Mouse (Mus musculus) limb, embryonic 12.5 days (tissue): Measurements from ENCODE around the gene Ly6c2. TPM values are rescaled to one million over a fixed set of nuclear protein-coding genes. Genes with fewer than 3 reads are reported as not detected.
"Not testable (repeated sequence)": the region's sequence is repeated elsewhere in the genome, so short reads cannot be mapped to it uniquely, and the experiment has no call there.

Experiments used
- ATAC-seq: fragments of 200-750 bp; cut with Nextera tagmentation; 2 replicates; pipeline ENCODE4 v1.8.0; 2017; ENCODE audit warnings: low read depth, moderate TSS enrichment; ENCODE audit not compliant: insufficient number of reproducible peaks, insufficient read depth, low FRiP score, low TSS enrichment
- H3K27ac ChIP-seq: fragments of 300-500 bp; sonication (generic); 2 replicates; pipeline ENCODE4 v1.5.1; 2016; ENCODE audit warnings: mild to moderate bottlenecking, moderate library complexity
- H3K27me3 ChIP-seq: fragments of 300-500 bp; sonication (generic); 2 replicates; pipeline ENCODE4 v1.6.1; 2016; ENCODE audit warnings: mild to moderate bottlenecking, moderate library complexity
- H3K36me3 ChIP-seq: fragments of 300-500 bp; sonication (generic); 2 replicates; pipeline ENCODE4 v1.6.1; 2016; ENCODE audit warnings: mild to moderate bottlenecking, moderate library complexity
- H3K4me1 ChIP-seq: fragments of 300-500 bp; sonication (generic); replicated peaks from 2 replicates; pipeline ENCODE4 v1.6.1; 2016
- H3K4me2 ChIP-seq: fragments of 300-500 bp; sonication (generic); 2 replicates; pipeline ENCODE4 v1.6.1; 2016; ENCODE audit warnings: mild to moderate bottlenecking, moderate library complexity
- H3K4me3 ChIP-seq: fragments of 300-500 bp; sonication (generic); replicated peaks from 2 replicates; pipeline ENCODE4 v1.5.1; 2016; ENCODE audit warnings: mild to moderate bottlenecking
- H3K9ac ChIP-seq: fragments of 300-500 bp; sonication (generic); replicated peaks from 2 replicates; pipeline ENCODE4 v1.6.1; 2016; ENCODE audit warnings: mild to moderate bottlenecking, moderate library complexity
- H3K9me3 ChIP-seq: fragments of 300-500 bp; sonication (generic); 2 replicates; pipeline ENCODE4 v1.6.1; 2016; ENCODE audit warnings: mild to moderate bottlenecking, moderate library complexity
- WGBS: fragments of 180-500 bp; shearing (Covaris S2); methylation state at CpG from one replicate; pipeline ENCODE4 v1.1.7; 2016; 5-methylcytosine and 5-hydroxymethylcytosine counted together
- polyA plus RNA-seq: library from polyadenylated mRNA; unstranded; fragments of >200 nt; fragmentation: Nextera tagmentation; extraction: Ambion mirVana; gene quantifications from 2 replicates; pipeline ENCODE4 v1.2.1, GENCODE M21; 2016

Gene Ly6c2
- polyA plus RNA-seq, result not detected in 2 replicates

GRCm38 (mm10) chr15:75111861-75112630 is at the start of gene Ly6c2:
Ly6c2 (minus strand) TSS chr15:75111970.
- not testable (repeated sequence) for H3K36me3 ChIP-seq, H3K27me3 ChIP-seq, H3K9me3 ChIP-seq, H3K4me1 ChIP-seq, H3K4me2 ChIP-seq, H3K4me3 ChIP-seq, ATAC-seq, H3K9ac ChIP-seq, H3K27ac ChIP-seq
- WGBS, result 80% methylated on average over 1 of the region's 1 CpGs

- Histone ChIP-seq H3K4me2 (no peak overlapping the region), H3K9ac (no peak overlapping the region), H3K27me3 (no peaks in the 10 kb centered on the region), H3K4me3 (no peak overlapping the region), H3K27ac (no peak overlapping the region), H3K9me3 (0 out of 2 replicates have a peak, but pooled peaks cover 9% of the 10 kb centered on the region), H3K4me1 (no peaks in the 10 kb centered on the region), H3K36me3 (no peaks in the 10 kb centered on the region)
- WGBS, result 58% methylated on average over 1 of the region's 1 CpGs
- ATAC-seq, result no peak
Observed at GRCm38 (mm10) chr15:75157646-75158045, 45.9 kb upstream of the Ly6c2 start.

- 0 out of 2 replicates have a peak, but pooled peaks cover 5% of the 10 kb centered on the region for H3K9me3 ChIP-seq
- no peaks in the 10 kb centered on the region for H3K36me3 ChIP-seq
- ATAC-seq, result no peak
- H3K27ac ChIP-seq, result no peak within 1 kb of the TSS
- no peak within 1 kb of the TSS for H3K4me3 ChIP-seq
- no peak within 1 kb of the TSS for H3K9ac ChIP-seq
- no peaks in the 10 kb centered on the region for H3K4me1 ChIP-seq
- no peak within 1 kb of the TSS for H3K4me2 ChIP-seq
- no peaks in the 10 kb centered on the region for H3K27me3 ChIP-seq
- WGBS, result 90% methylated on average over 1 of the region's 1 CpGs
Observed at GRCm38 (mm10) chr15:75154940-75155339, 43.2 kb upstream of the Ly6c2 start, which contains the start of gene Ly6g. Ly6g (plus strand) TSS chr15:75155240.

- H3K4me2 ChIP-seq, result no peak overlapping the region
- no peaks in the 10 kb centered on the region for H3K4me1 ChIP-seq
- H3K9ac ChIP-seq, result no peak overlapping the region
- no peaks in the 10 kb centered on the region for H3K36me3 ChIP-seq
- H3K27ac ChIP-seq, result no peak overlapping the region
- H3K4me3 ChIP-seq, result no peak overlapping the region
- H3K27me3 ChIP-seq, result no peaks in the 10 kb centered on the region
- no peak for ATAC-seq
- no peaks in the 10 kb centered on the region for H3K9me3 ChIP-seq
Observed at GRCm38 (mm10) chr15:75153087-75153486, 41.3 kb upstream of the Ly6c2 start.

- no peak overlapping the region for H3K27ac ChIP-seq
- H3K4me2 ChIP-seq, result no peak overlapping the region
- H3K9me3 ChIP-seq, result no peaks in the 10 kb centered on the region
- H3K9ac ChIP-seq, result no peak overlapping the region
- H3K4me1 ChIP-seq, result no peaks in the 10 kb centered on the region
- no peak for ATAC-seq
- 63% methylated on average over 3 of the region's 3 CpGs for WGBS
- no peaks in the 10 kb centered on the region for H3K36me3 ChIP-seq
- H3K27me3 ChIP-seq, result no peaks in the 10 kb centered on the region
- H3K4me3 ChIP-seq, result no peak overlapping the region
Observed at GRCm38 (mm10) chr15:75143735-75144134, 32.0 kb upstream of the Ly6c2 start.

- not testable (repeated sequence) for ATAC-seq, H3K27ac ChIP-seq, H3K4me2 ChIP-seq, H3K36me3 ChIP-seq, H3K27me3 ChIP-seq, H3K4me1 ChIP-seq, H3K9me3 ChIP-seq, H3K4me3 ChIP-seq, H3K9ac ChIP-seq
- WGBS, result 43% methylated on average over 6 of the region's 6 CpGs
Observed at GRCm38 (mm10) chr15:75141812-75142360, 30.1 kb upstream of the Ly6c2 start.

- H3K4me1 ChIP-seq, H3K4me3 ChIP-seq, H3K27ac ChIP-seq, H3K27me3 ChIP-seq, H3K36me3 ChIP-seq, H3K9me3 ChIP-seq, H3K4me2 ChIP-seq, ATAC-seq, H3K9ac ChIP-seq: not testable (repeated sequence)
- 69% methylated on average over 3 of the region's 3 CpGs for WGBS
Observed at GRCm38 (mm10) chr15:75137739-75138138, 26.0 kb upstream of the Ly6c2 start.

- not testable (repeated sequence) for H3K9ac ChIP-seq, H3K9me3 ChIP-seq, ATAC-seq, H3K27ac ChIP-seq, H3K4me3 ChIP-seq, H3K4me1 ChIP-seq, H3K4me2 ChIP-seq, H3K36me3 ChIP-seq, H3K27me3 ChIP-seq
- 82% methylated on average over 2 of the region's 2 CpGs for WGBS
Observed at GRCm38 (mm10) chr15:75135090-75135783, 23.5 kb upstream of the Ly6c2 start.

GRCm38 (mm10) chr15:75132346-75132745 is 20.6 kb upstream of the Ly6c2 start:
- not testable (repeated sequence) for H3K4me3 ChIP-seq, H3K9ac ChIP-seq, H3K27ac ChIP-seq, H3K27me3 ChIP-seq, ATAC-seq, H3K4me2 ChIP-seq, H3K9me3 ChIP-seq, H3K36me3 ChIP-seq, H3K4me1 ChIP-seq
- WGBS, result 94% methylated on average over 2 of the region's 2 CpGs

GRCm38 (mm10) chr15:75120066-75120465 is 8.3 kb upstream of the Ly6c2 start:
- Histone ChIP-seq H3K9ac (no peak overlapping the region), H3K36me3 (no peaks in the 10 kb centered on the region), H3K4me1 (no peaks in the 10 kb centered on the region), H3K27me3 (no peaks in the 10 kb centered on the region), H3K27ac (no peak overlapping the region), H3K4me2 (no peak overlapping the region), H3K4me3 (no peak overlapping the region), H3K9me3 (no peaks in the 10 kb centered on the region)
- no peak for ATAC-seq
- 17% methylated on average over 2 of the region's 2 CpGs for WGBS

- not testable (repeated sequence) for ATAC-seq, H3K9ac ChIP-seq, H3K9me3 ChIP-seq, H3K27me3 ChIP-seq, H3K4me2 ChIP-seq, H3K36me3 ChIP-seq, H3K4me1 ChIP-seq, H3K4me3 ChIP-seq, H3K27ac ChIP-seq
- 22% methylated on average over 5 of the region's 7 CpGs for WGBS
Observed at GRCm38 (mm10) chr15:75118742-75119141, 7.0 kb upstream of the Ly6c2 start.
